Mouse (Mus musculus) lung, adult 2 months (tissue): Measurements from ENCODE around the gene Kif11.

ENCODE experiments used
- CTCF ChIP-seq: fragments of 200-500 bp; IDR thresholded peaks from 2 replicates; pipeline ENCODE4 v1.5.1; 2011; ENCODE audit warnings: mild to moderate bottlenecking, low read length, control low read depth; ENCODE audit not compliant: insufficient read depth
- POLR2A ChIP-seq: fragments of 200-500 bp; IDR thresholded peaks from 2 replicates; pipeline ENCODE4 v1.6.1; 2011; ENCODE audit warnings: low read depth, mild to moderate bottlenecking, control low read depth, low read length, borderline replicate concordance; ENCODE audit errors: extremely low read depth

DNA sequence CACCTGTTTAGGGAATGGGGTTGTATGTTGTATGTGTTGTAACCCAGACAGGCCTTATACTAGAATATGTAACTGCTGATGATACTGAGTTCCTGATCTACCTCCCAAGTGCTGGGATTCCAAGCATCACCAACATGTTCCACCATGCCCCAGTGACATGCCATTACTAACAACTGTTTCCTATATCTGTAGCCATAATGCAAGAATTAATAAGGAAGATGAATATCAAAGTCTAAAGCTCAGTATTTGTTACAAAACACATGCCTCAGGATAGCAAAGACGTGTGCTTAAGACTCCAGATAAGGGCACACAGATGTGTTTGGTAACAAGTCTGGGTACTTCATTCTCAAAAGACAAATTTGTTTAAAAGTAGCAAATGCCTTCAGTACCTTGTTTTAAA is 40.8 kb upstream of the Kif11 start:
- no peak for TF ChIP-seq POLR2A
- TF ChIP-seq CTCF = no peak
